Mouse (Mus musculus): ENCODE measurements at regions not wholly inside any gene's neighbourhood (a gene's known extent, or its start where the extent isn't known, plus 50 kb on each side); places are given as distances from the start of the nearest gene placed in this dataset.

DNA sequence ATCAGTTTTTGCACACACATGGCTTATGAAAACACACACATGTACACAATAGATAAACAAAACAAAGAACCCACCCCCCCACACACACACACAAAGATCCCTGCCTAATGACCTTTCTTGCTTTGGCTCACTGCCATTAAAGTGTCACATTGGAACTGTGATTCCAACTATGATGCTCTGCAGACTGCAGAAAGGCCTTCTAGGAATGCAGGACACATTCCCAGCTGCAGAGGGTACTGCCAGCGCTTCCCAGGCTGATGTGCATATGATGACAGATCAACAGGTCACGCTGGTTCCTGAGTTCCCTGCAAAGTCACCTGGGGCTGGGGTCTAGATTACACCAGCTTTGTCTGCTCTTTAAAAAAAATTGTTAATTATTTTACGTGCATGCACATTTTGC lies 68.1 kb upstream of the Ppm1j start:
- Histone ChIP-seq H3K27ac (ENCODE audit: low read depth) (no peak overlapping the region), H3K27me3 (replicated peaks; ENCODE audit: control insufficient read depth, insufficient read depth, low read length) (no peaks in the 10 kb centered on the region), H3K36me3 (ENCODE audit: control insufficient read depth, insufficient read depth, low read length) (no peaks in the 10 kb centered on the region), H3K4me1 (replicated peaks; ENCODE audit: control insufficient read depth, insufficient read depth, low read length) (no peaks in the 10 kb centered on the region), H3K9me3 (ENCODE audit: control insufficient read depth, low read length) (no peaks in the 10 kb centered on the region), H3K9ac (ENCODE audit: low read length) (no peak overlapping the region), H3K4me2 (ENCODE audit: low read length) (no peak overlapping the region), H3K4me3 (ENCODE audit: low read depth, low read length) (no peak overlapping the region)
- DNase-seq (ENCODE audit: low spot score) (no peak), ATAC-seq (replicated peaks; ENCODE audit: low FRiP score, low TSS enrichment, low read depth) (no peak)
- WGBS = 56% methylated on average over 3 of the region's 3 CpGs

GRCm38 (mm10) chr3:104713836-104714631 lies 66.8 kb upstream of the Ppm1j start:
- ATAC-seq (replicated peaks; ENCODE audit: low FRiP score, low TSS enrichment, low read depth) = peak; percentile 78
- Histone ChIP-seq H3K9ac (ENCODE audit: low read length) (no peak overlapping the region), H3K9me3 (ENCODE audit: control insufficient read depth, low read length) (no peaks in the 10 kb centered on the region), H3K36me3 (ENCODE audit: control insufficient read depth, insufficient read depth, low read length) (no peaks in the 10 kb centered on the region), H3K4me1 (replicated peaks; ENCODE audit: control insufficient read depth, insufficient read depth, low read length) (no peaks in the 10 kb centered on the region), H3K27ac (ENCODE audit: low read depth) (no peak overlapping the region), H3K4me2 (ENCODE audit: low read length) (peak overlapping the region; percentile 33; the same call in 1 of the 2 replicates), H3K27me3 (replicated peaks; ENCODE audit: control insufficient read depth, insufficient read depth, low read length) (no peaks in the 10 kb centered on the region), H3K4me3 (ENCODE audit: low read depth, low read length) (no peak overlapping the region)
- 31% methylated on average over 8 of the region's 8 CpGs for WGBS
- DNase-seq (ENCODE audit: low spot score) = peak; percentile 88

DNA sequence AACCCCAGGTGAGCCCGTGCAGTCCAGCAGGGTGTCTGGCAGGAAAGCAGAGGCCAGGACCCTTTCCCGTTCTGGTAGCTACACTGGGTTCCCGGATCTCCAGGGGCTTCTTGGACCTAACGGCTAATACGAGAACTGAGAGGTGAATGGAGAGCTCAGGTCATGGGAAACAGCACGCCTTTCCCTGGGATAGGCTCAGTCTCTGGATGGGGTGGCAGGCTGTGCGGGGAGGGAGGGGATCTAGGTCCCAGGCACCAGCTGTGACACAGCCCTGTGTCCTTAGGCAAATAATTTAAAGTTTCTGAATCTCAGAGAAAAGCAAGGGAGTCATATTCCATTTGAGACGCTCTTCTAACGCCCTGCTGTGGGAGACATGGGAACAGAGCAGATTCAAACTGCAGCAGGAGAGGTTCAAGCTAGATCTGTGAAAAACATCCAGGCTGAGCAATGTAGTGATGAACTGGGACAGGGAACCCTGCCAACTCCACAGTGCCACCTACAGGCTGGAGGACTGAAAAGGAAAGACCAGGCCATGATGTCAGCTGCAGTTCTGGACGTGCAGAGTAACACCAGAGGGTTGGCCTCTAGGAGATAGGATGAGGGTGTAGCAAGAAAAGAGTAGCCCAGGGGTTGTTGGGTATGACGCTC lies 66.1 kb upstream of the Ppm1j start:
- Histone ChIP-seq H3K9ac (ENCODE audit: low read length) (no peak overlapping the region), H3K4me1 (replicated peaks; ENCODE audit: control insufficient read depth, insufficient read depth, low read length) (no peaks in the 10 kb centered on the region), H3K27me3 (replicated peaks; ENCODE audit: control insufficient read depth, insufficient read depth, low read length) (no peaks in the 10 kb centered on the region), H3K27ac (ENCODE audit: low read depth) (no peak overlapping the region), H3K36me3 (ENCODE audit: control insufficient read depth, insufficient read depth, low read length) (no peaks in the 10 kb centered on the region), H3K4me2 (ENCODE audit: low read length) (peak overlapping the region; percentile 33; the same call in 1 of the 2 replicates), H3K9me3 (ENCODE audit: control insufficient read depth, low read length) (no peaks in the 10 kb centered on the region), H3K4me3 (ENCODE audit: low read depth, low read length) (no peak overlapping the region)
- no peak for ATAC-seq (replicated peaks; ENCODE audit: low FRiP score, low TSS enrichment, low read depth)
- DNase-seq (ENCODE audit: low spot score) = peak; percentile 82
- 49% methylated on average over 11 of the region's 11 CpGs for WGBS
